In the genomic region with DNA sequence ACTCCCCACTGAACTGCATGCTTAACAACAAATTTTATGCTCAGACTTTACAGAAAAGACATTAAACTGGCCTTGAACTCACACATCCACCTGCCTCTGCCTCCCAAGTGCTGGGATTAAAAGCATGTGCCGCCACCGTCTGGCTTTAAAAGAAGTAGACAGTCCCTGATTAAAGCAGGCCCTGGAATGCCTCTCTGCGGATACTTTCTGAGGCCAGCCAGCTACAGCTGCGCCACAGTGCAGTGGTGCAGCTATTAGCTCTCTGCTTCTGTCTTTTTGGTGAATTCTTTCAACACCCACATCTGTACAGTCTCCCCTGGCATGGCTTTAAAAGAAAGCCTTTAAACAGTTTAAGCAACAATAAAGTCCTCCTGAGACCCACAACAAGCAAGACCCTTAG, we compare ENCODE assay signal across 16 mouse cellular contexts. TPM values are rescaled to one million over a fixed set of nuclear protein-coding genes. Genes with fewer than 3 reads are reported as not detected.
"Had no signal": no experiment of that assay in that cellular context is flagged by ENCODE, and none has a peak within 500 bp of the region (broad histone marks: within the 10 kb centered on the region; RNA-seq: fewer than 3 reads in every experiment).

No protein-coding gene starts in this region.

- DNase-seq: kidney, adult 8-10 months; kidney, postnatal 36 days; layer of hippocampus, adult 9-11 months; layer of hippocampus, postnatal 36 days; lung, adult 18-20 months; lung, postnatal 36 days; midbrain, embryonic 14.5 days; thymus, adult 18-20 months; thymus, postnatal 14 days had no signal

- H3K9ac ChIP-seq: liver, embryonic 14.5 days; neural tube, embryonic 15.5 days had no signal

- H3K27ac ChIP-seq: kidney, postnatal 0 days; liver, embryonic 14.5 days; midbrain, embryonic 10.5 days; neural tube, embryonic 15.5 days; stomach, postnatal 0 days had no signal

- H3K36me3 ChIP-seq: midbrain, embryonic 10.5 days; neural tube, embryonic 15.5 days had no signal

- H3K4me2 ChIP-seq: neural tube, embryonic 15.5 days had no signal

- H3K9me3 ChIP-seq: midbrain, embryonic 10.5 days; neural tube, embryonic 15.5 days had no signal

- H3K27me3 ChIP-seq: neural tube, embryonic 15.5 days had no signal

- H3K4me3 ChIP-seq: midbrain, embryonic 10.5 days; myocyte; neural tube, embryonic 15.5 days had no signal

RNA-seq across cellular contexts. Expression of a gene that starts 8.2 kb away (rescaled TPM):
- total RNA-seq: megakaryocyte progenitor cell, adult 5-6 weeks had no signal
- polyA plus RNA-seq: myocyte had no signal
